Mouse (Mus musculus) liver, embryonic 13.5 days (tissue): ENCODE results near the gene Gm10300. TPM values are rescaled to one million over a fixed set of nuclear protein-coding genes. Genes with fewer than 3 reads are reported as not detected.

Source experiments
- ATAC-seq: fragments of 200-750 bp; cut with Nextera tagmentation; 2 replicates; pipeline ENCODE4 v1.8.0; 2017; ENCODE audit warnings: low read depth, mild to moderate bottlenecking, moderate number of reproducible peaks, moderate library complexity
- DNase-seq: peaks from one replicate; pipeline ENCODE4 v3.0.0; 2022
- H3K27ac ChIP-seq: fragments of 300-500 bp; sonication (generic); 2 replicates; pipeline ENCODE4 v1.5.1; 2015; ENCODE audit warnings: moderate library complexity, mild to moderate bottlenecking, inconsistent platforms
- H3K27me3 ChIP-seq: fragments of 300-500 bp; sonication (generic); 2 replicates; pipeline ENCODE4 v1.6.1; 2015; ENCODE audit warnings: mild to moderate bottlenecking, inconsistent platforms
- H3K36me3 ChIP-seq: fragments of 300-500 bp; sonication (generic); 2 replicates; pipeline ENCODE4 v1.6.1; 2015; ENCODE audit warnings: mild to moderate bottlenecking, inconsistent platforms
- H3K4me1 ChIP-seq: fragments of 300-500 bp; sonication (generic); replicated peaks from 2 replicates; pipeline ENCODE4 v1.6.1; 2015; ENCODE audit warnings: inconsistent platforms
- H3K4me2 ChIP-seq: fragments of 300-500 bp; sonication (generic); 2 replicates; pipeline ENCODE4 v1.6.1; 2015; ENCODE audit warnings: inconsistent platforms, mild to moderate bottlenecking, moderate library complexity
- H3K4me3 ChIP-seq: fragments of 300-500 bp; sonication (generic); replicated peaks from 2 replicates; pipeline ENCODE4 v1.5.1; 2015; ENCODE audit warnings: mild to moderate bottlenecking, inconsistent platforms
- H3K9ac ChIP-seq: fragments of 300-500 bp; sonication (generic); 2 replicates; pipeline ENCODE4 v1.6.1; 2015; ENCODE audit warnings: mild to moderate bottlenecking, inconsistent platforms
- H3K9me3 ChIP-seq: fragments of 300-500 bp; sonication (generic); replicated peaks from 2 replicates; pipeline ENCODE4 v1.6.1; 2016; ENCODE audit warnings: inconsistent platforms
- WGBS: fragments of 180-500 bp; shearing (Covaris S2); methylation state at CpG from one replicate; pipeline ENCODE4 v1.1.7; 2015; ENCODE audit not compliant: insufficient replicate concordance; 5-methylcytosine and 5-hydroxymethylcytosine counted together
- polyA plus RNA-seq: library from polyadenylated mRNA; unstranded; fragments of >200 nt; fragmentation: Nextera tagmentation; extraction: Ambion mirVana; gene quantifications from 2 replicates; pipeline ENCODE4 v1.2.1, GENCODE M21; 2015

The Gm10300 gene
- polyA plus RNA-seq, 1 experiment from 2014 or later = 0.39 TPM

- no peaks in the 10 kb centered on the region for H3K27me3 ChIP-seq
- no peaks in the 10 kb centered on the region for H3K9me3 ChIP-seq
- no peak overlapping the region for H3K4me2 ChIP-seq
- H3K27ac ChIP-seq = no peak overlapping the region
- H3K36me3 ChIP-seq = no peaks in the 10 kb centered on the region
- no peaks in the 10 kb centered on the region; the same call in 1 of the 2 replicates for H3K4me1 ChIP-seq
- 38% methylated on average over 7 of the region's 7 CpGs for WGBS
- H3K4me3 ChIP-seq = no peak overlapping the region
- ATAC-seq = no peak
- no peak for DNase-seq
- no peak overlapping the region for H3K9ac ChIP-seq
Measured at GRCm38 (mm10) chr4:132085114-132085513, 10.6 kb downstream of the Gm10300 start.

- Histone ChIP-seq H3K4me2 (no peak overlapping the region), H3K4me1 (peaks cover 7% of the 10 kb centered on the region), H3K9ac (no peak overlapping the region), H3K9me3 (no peaks in the 10 kb centered on the region), H3K4me3 (no peak overlapping the region), H3K36me3 (no peaks in the 10 kb centered on the region), H3K27me3 (0 out of 2 replicates have a peak, but pooled peaks cover 3% of the 10 kb centered on the region), H3K27ac (no peak overlapping the region)
- DNase-seq (peak; percentile 45), ATAC-seq (no peak)
- WGBS = 15% methylated on average over 7 of the region's 7 CpGs
Measured at GRCm38 (mm10) chr4:132088921-132089320, 14.4 kb downstream of the Gm10300 start.

- no peak for ATAC-seq
- Histone ChIP-seq H3K27me3 (0 out of 2 replicates have a peak, but pooled peaks cover 3% of the 10 kb centered on the region), H3K9ac (no peak overlapping the region), H3K4me1 (peaks cover 7% of the 10 kb centered on the region), H3K27ac (no peak overlapping the region), H3K4me2 (no peak overlapping the region), H3K36me3 (no peaks in the 10 kb centered on the region), H3K9me3 (no peaks in the 10 kb centered on the region), H3K4me3 (no peak overlapping the region)
- 66% methylated on average over 6 of the region's 6 CpGs for WGBS
- DNase-seq = no peak
Measured at GRCm38 (mm10) chr4:132093136-132093535, 18.6 kb downstream of the Gm10300 start.

- DNase-seq (no peak), ATAC-seq (no peak)
- Histone ChIP-seq H3K27me3 (0 out of 2 replicates have a peak, but pooled peaks cover 3% of the 10 kb centered on the region), H3K4me1 (peaks cover 7% of the 10 kb centered on the region), H3K9me3 (no peaks in the 10 kb centered on the region), H3K27ac (no peak overlapping the region), H3K4me2 (no peak overlapping the region), H3K4me3 (no peak overlapping the region), H3K9ac (no peak overlapping the region), H3K36me3 (no peaks in the 10 kb centered on the region)
- WGBS = 75% methylated on average over 5 of the region's 5 CpGs
Measured at GRCm38 (mm10) chr4:132093928-132094327, 19.4 kb downstream of the Gm10300 start.

- Histone ChIP-seq H3K4me2 (no peak overlapping the region), H3K27ac (no peak overlapping the region)
- ATAC-seq = no peak
Measured at GRCm38 (mm10) chr4:132095043-132095442, 20.5 kb downstream of the Gm10300 start.

GRCm38 (mm10) chr4:132099548-132099947, 25.1 kb downstream of the Gm10300 start:
- Histone ChIP-seq H3K4me2 (no peak overlapping the region), H3K36me3 (no peaks in the 10 kb centered on the region), H3K9ac (no peak overlapping the region), H3K4me3 (no peak overlapping the region), H3K27ac (no peak overlapping the region), H3K27me3 (peaks cover 9% of the 10 kb centered on the region), H3K9me3 (no peaks in the 10 kb centered on the region), H3K4me1 (no peaks in the 10 kb centered on the region)
- ATAC-seq (no peak), DNase-seq (no peak)
- WGBS = 75% methylated on average over 5 of the region's 5 CpGs

More at GRCm38 (mm10) chr4:132095043-132095442, 20.5 kb downstream of the Gm10300 start:
- Histone ChIP-seq H3K36me3 (no peaks in the 10 kb centered on the region), H3K4me3 (no peak overlapping the region), H3K27me3 (peaks cover 6% of the 10 kb centered on the region; the same call in 1 of the 2 replicates), H3K4me1 (peaks cover 7% of the 10 kb centered on the region), H3K9me3 (no peaks in the 10 kb centered on the region), H3K9ac (no peak overlapping the region)
- DNase-seq = no peak
- 53% methylated on average over 7 of the region's 7 CpGs for WGBS

- no peaks in the 10 kb centered on the region for H3K9me3 ChIP-seq
- H3K27me3 ChIP-seq = peaks cover 9% of the 10 kb centered on the region
- no peaks in the 10 kb centered on the region for H3K4me1 ChIP-seq
- no peak overlapping the region for H3K4me2 ChIP-seq
- H3K4me3 ChIP-seq = no peak overlapping the region
- DNase-seq (no peak), ATAC-seq (no peak)
- H3K9ac ChIP-seq = no peak overlapping the region
- 36% methylated on average over 3 of the region's 3 CpGs for WGBS
- H3K27ac ChIP-seq = no peak overlapping the region
- H3K36me3 ChIP-seq = no peaks in the 10 kb centered on the region
Measured at GRCm38 (mm10) chr4:132101152-132101551, 26.7 kb downstream of the Gm10300 start.

GRCm38 (mm10) chr4:132108221-132108620, 33.7 kb downstream of the Gm10300 start:
- no peak overlapping the region for H3K9ac ChIP-seq
- no peak overlapping the region for H3K4me2 ChIP-seq
- no peak for DNase-seq
- WGBS = 70% methylated on average over 7 of the region's 7 CpGs
- H3K36me3 ChIP-seq = no peaks in the 10 kb centered on the region
- peaks cover 37% of the 10 kb centered on the region for H3K27me3 ChIP-seq
- H3K9me3 ChIP-seq = no peaks in the 10 kb centered on the region
- H3K27ac ChIP-seq = no peak overlapping the region
- H3K4me3 ChIP-seq = no peak overlapping the region
- peaks cover 4% of the 10 kb centered on the region for H3K4me1 ChIP-seq
- ATAC-seq = no peak

GRCm38 (mm10) chr4:132111227-132111626, 36.7 kb downstream of the Gm10300 start:
- peaks cover 9% of the 10 kb centered on the region for H3K4me1 ChIP-seq
- no peak overlapping the region for H3K9ac ChIP-seq
- H3K36me3 ChIP-seq = no peaks in the 10 kb centered on the region
- no peak for ATAC-seq
- no peak for DNase-seq
- 66% methylated on average over 4 of the region's 4 CpGs for WGBS
- no peak overlapping the region for H3K4me2 ChIP-seq
- no peak overlapping the region for H3K27ac ChIP-seq
- H3K9me3 ChIP-seq = no peaks in the 10 kb centered on the region
- no peak overlapping the region for H3K4me3 ChIP-seq
- H3K27me3 ChIP-seq = peaks cover 58% of the 10 kb centered on the region

- no peaks in the 10 kb centered on the region for H3K9me3 ChIP-seq
- no peaks in the 10 kb centered on the region for H3K36me3 ChIP-seq
- WGBS = 37% methylated on average over 53 of the region's 53 CpGs
- ATAC-seq (no peak), DNase-seq (no peak)
- no peak overlapping the region for H3K27ac ChIP-seq
- H3K4me2 ChIP-seq = peak overlapping the region; percentile 53
- peak overlapping the region; percentile 23 for H3K4me3 ChIP-seq
- H3K27me3 ChIP-seq = peaks cover 64% of the 10 kb centered on the region
- peaks cover 9% of the 10 kb centered on the region for H3K4me1 ChIP-seq
- H3K9ac ChIP-seq = no peak overlapping the region
Measured at GRCm38 (mm10) chr4:132113411-132114095, 39.1 kb downstream of the Gm10300 start.

- Histone ChIP-seq H3K9ac (no peak overlapping the region), H3K36me3 (no peaks in the 10 kb centered on the region), H3K4me2 (no peak overlapping the region), H3K4me1 (peaks cover 9% of the 10 kb centered on the region), H3K9me3 (no peaks in the 10 kb centered on the region), H3K4me3 (no peak overlapping the region), H3K27me3 (peaks cover 54% of the 10 kb centered on the region), H3K27ac (no peak overlapping the region)
- ATAC-seq = no peak
- WGBS = 64% methylated on average over 4 of the region's 4 CpGs
- no peak for DNase-seq
Measured at GRCm38 (mm10) chr4:132116315-132116714, 41.8 kb downstream of the Gm10300 start.

- ATAC-seq (no peak), DNase-seq (no peak)
- no peak overlapping the region for H3K4me3 ChIP-seq
- no peak overlapping the region for H3K27ac ChIP-seq
- no peak overlapping the region for H3K4me2 ChIP-seq
- H3K9ac ChIP-seq = no peak overlapping the region
- H3K27me3 ChIP-seq = peaks cover 24% of the 10 kb centered on the region
- no peaks in the 10 kb centered on the region for H3K9me3 ChIP-seq
- H3K4me1 ChIP-seq = no peaks in the 10 kb centered on the region
- no peaks in the 10 kb centered on the region for H3K36me3 ChIP-seq
- 52% methylated on average over 9 of the region's 9 CpGs for WGBS
Measured at GRCm38 (mm10) chr4:132119566-132119965, 45.1 kb downstream of the Gm10300 start.
